Mouse (Mus musculus) testis, adult 2 months (tissue): ENCODE results near the gene Bicdl1.

Experiments used
- CTCF ChIP-seq: fragments of 200-500 bp; IDR thresholded peaks from 2 replicates; pipeline ENCODE4 v1.5.1; 2012; ENCODE audit warnings: low read depth, mild to moderate bottlenecking, inconsistent platforms, low read length, moderate library complexity; ENCODE audit not compliant: control insufficient read depth, insufficient read depth, insufficient replicate concordance
- POLR2A ChIP-seq: fragments of 200-500 bp; IDR thresholded peaks from 2 replicates; pipeline ENCODE4 v1.6.1; 2012; ENCODE audit warnings: low read depth, mild to moderate bottlenecking, inconsistent platforms, low read length, moderate library complexity; ENCODE audit not compliant: control insufficient read depth

DNA sequence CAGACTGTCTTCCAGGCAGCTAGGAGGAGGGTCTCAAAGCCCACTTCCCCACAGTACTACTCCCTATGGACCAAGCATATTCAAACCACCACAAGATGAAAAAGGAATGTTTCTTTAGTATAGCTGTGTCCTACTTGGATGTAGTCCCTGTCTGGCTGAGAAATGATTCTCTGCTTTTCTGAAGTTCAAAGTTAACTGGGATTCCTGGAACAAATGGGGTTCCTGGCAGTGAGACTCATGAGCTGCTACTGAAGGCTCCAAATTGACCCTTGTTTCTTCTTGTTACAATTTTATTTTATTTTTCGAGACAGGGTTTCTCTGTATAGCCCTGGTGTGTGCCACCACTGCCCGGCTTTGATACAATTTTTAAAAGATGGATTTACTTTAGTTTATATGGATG lies 32.6 kb upstream of the Bicdl1 start:
- TF ChIP-seq CTCF (no peak), POLR2A (no peak)
